Mouse (Mus musculus) left cerebral cortex, postnatal 36 days (tissue): ENCODE data around the gene Sec11a. TPM values are rescaled to one million over a fixed set of nuclear protein-coding genes. Genes with fewer than 3 reads are reported as not detected.

Experiments used
- DNase-seq, 2 experiments: peaks; one replicate each; pipeline ENCODE4 v3.0.0; 2021 to 2022; ENCODE audit warnings: low spot score in 2 of 2, mixed read lengths in 1 of 2
- intact Hi-C: fragments of 180-260 bp; cut with DNase I; formaldehyde crosslinking; loops from one replicate; pipeline ENCODE4 v1.15.1; 2025
- total RNA-seq, 2 experiments: library from RNA; stranded (reverse); gene quantifications; 2 replicates each; pipeline ENCODE4 v1.2.3; 2021

Sec11a gene
- total RNA-seq, 2 experiments from 2014 or later = 42.8 to 48.1 TPM

DNA sequence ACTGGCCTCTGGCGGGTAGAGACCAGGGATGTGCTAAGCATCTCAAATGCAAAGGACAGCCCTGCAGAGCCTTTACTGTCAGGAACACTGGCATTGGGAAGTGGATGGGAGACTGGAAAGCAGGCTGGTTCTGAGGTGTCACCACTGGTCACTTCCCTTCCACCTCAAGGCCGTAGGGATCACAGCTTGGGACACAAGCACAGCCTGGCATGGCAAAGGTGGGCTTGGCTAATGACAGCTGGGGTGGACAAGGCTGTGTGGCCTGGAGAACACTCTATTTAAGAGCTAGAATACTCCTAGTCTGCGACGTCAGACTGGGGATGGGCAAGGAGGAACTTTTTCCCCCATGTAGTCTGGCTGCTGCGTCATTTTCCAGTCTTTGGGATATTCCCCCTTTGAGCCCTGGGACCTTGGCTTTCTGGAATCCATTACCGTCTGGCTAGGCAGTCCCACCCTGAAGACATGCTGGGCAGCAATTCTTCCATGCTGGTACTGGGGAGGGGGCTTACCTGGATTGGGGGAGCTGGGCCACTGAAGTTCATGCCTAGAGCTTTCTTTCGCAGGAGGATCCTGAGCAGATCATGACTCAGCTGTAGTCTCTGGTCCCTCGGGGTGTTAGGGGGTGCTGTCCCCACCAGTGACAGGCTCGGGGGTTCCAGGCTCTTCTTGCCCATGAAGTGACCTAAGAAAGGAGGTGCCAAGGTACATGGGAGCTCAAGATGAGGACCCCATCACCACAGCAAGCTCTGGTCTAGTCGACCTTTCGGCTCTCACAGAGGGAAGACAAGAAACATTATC lies 43.8 kb downstream of the Sec11a start:
- DNase-seq = no peak
- intact Hi-C loops = no loop called here

DNA sequence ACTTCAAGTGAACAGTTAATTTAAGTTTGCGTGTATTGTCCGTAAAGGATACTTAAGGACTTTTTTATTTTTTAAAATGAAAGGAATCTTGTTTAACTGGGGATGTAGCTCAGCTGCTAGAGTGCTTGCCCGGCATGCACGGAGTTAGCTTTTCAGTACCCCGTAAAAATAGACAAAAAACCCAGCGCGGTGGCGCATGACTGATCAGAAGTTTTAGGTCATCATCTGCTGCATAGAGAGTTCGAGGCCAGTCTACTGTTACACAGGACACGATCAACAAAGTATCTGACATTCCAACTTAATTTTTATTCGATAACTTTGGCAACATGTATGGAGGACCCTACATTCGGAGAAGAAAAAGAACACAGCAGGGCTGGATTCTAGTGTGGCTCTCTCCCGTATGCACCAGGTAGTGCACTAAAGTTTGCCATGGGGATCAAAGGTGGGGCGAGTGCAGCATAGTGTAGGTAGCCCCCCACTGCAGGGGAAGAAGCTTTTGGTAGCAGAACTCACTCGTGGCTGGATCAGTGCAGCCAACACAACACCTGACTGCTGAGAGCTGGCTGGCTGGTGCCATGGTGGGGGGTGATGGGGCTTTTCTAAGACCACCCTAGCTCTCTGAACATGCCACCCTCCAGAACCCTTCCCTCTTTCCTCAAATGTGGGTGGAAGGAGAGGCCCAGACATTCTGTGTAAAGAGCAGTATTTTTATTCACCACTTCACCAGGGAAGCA lies 45.9 kb downstream of the Sec11a start:
- intact Hi-C loops = no loop called here
- DNase-seq = no peak

DNA sequence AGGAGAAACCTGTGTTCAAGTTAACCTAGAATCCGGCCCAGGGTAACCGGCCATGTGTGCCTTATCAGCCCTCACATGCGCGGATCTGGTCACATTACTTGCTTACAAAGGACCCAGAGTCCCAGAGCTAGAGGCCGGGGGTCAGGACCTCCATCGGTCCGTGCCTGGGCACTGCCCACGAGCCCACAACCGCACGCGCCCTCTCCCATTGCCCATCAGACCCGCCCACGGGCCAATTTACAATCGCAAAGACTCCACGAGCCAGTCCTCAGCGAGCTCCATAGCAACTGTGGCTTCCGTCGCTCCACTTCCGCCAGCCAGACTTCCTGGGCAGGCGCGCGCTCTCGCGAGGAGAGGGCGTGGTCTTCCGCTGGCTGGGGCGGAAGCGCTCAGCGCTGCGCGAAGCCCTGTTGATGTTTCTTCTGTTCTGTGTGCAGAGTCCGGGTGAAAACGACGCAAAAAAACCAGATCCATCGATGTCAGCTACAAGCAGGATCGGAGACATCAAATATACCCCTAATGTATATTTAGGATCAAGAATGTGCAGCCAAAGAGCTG lies 46.6 kb downstream of the Sec11a start, which contains the start of gene Wdr73:
Gene Wdr73, minus strand, starts transcription at position 326 of the 558 bp plus-strand sequence.
- peak; percentile 90 to 91 for DNase-seq
- intact Hi-C loops = no loop called here

DNA sequence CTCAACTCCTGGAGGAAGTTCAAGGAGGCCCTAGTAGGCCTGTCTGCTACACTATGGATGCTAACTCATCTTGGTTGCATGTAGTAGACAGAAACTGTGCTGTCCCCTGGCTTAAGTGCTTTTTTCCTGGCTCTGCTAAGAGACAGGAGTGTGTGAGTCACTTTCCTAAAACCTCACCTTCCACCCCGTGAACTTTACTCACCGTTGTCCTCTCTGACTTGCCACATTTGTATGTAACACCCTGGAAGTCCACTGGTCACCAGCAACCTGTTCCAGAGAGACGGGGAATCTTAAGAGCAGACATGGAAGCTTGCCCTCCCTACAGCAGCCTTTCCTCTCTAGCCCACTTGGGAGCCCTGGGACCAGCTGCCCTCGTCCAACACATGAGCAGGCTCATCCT lies 49.9 kb downstream of the Sec11a start:
- no peak for DNase-seq
- intact Hi-C loops = no loop called here

DNA sequence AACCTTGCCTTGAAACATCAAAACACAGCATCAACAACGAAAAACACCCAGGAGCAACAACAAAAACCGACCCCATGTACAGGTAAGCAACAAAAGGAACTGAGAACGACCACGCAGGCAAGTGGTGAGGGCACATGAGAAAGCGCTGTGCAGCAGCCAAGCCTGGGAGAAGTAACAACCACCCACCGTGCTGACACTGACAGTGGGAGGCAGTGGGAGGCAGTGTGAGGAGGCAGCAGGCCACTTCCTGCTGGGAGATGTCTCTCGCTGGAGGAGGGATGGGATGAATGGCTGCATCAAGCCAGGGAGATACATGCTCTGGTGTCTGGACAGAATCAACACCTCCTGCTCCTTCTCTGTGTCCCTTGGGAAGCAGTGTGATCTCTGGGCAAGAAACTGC lies 50.4 kb downstream of the Sec11a start:
- peak in 1 of 2 experiments; percentile 32 for DNase-seq
- intact Hi-C loops = no loop called here

DNA sequence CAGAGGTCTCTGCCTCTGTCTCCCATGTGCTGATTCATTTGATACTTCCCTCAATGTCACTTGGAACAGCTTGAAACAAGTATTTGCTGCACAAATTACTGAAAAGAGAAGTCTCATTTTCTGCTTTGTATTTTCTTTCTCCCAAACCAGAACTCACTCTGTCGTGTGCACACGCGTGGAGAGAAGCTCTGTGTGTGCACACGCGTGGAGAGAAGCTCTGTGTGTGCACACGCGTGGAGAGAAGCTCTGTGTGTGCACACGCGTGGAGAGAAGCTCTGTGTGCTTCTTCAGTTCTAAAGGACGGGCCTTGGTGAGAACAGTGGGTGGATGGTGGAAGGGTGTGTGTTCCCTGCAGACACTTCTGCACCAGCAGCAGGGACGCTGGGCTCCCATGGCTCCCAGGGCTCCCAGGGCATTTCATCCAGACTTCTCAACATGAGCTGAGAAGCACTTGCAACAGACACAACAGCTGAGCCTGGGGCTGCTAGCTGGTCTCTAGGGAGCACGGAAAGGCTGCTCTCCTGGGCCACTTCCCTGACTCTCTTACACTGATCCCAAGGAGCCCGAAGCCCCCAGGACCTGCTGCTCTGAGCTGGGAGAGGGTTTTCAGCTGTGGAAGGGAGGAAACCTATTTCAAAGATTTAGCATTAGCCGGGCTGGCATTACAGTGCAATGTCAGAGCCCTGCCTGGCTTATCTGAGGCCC lies 52.6 kb downstream of the Sec11a start:
- no peak for DNase-seq
- intact Hi-C loops = no loop called here

DNA sequence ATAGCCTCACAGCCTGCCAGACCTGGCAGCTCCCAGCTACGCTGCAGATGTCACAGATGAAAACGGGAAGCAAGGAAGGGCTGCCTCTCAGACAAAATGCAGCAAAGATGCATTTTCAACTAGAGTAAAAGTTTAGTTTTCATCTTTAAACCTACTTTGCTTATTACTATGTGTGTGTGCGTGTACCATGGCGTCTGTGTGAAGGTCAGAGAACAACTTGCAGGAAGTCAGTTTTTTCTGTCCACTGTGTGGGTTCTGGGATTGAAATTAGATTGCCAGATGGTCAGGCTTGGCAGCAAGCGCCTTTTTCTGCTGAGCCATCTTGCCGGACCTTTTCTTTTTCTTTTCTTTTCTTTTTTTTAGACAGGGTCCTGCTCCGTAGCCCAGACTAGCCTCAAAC lies 53.4 kb downstream of the Sec11a start:
- DNase-seq = no peak
- intact Hi-C loops = no loop called here

DNA sequence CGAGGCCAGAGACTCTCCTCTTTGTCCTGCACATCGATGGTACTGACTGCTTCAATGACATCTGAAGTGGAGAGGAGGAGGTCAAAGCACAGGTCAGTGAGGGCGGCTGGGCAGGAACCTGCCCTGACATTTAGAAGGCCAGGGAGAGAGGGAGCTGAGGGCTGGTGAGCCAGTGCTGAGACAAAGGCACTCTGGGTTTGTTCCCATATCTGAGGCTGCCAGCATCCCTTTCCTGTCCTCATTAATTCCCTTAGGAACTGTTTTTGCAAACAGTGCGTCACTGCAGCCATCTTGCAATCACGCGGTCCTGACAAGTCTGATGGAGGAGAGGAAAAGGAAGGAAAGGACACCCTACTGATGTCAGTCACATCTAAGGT lies 53.8 kb downstream of the Sec11a start:
- no peak for DNase-seq
- intact Hi-C loops = no loop called here

DNA sequence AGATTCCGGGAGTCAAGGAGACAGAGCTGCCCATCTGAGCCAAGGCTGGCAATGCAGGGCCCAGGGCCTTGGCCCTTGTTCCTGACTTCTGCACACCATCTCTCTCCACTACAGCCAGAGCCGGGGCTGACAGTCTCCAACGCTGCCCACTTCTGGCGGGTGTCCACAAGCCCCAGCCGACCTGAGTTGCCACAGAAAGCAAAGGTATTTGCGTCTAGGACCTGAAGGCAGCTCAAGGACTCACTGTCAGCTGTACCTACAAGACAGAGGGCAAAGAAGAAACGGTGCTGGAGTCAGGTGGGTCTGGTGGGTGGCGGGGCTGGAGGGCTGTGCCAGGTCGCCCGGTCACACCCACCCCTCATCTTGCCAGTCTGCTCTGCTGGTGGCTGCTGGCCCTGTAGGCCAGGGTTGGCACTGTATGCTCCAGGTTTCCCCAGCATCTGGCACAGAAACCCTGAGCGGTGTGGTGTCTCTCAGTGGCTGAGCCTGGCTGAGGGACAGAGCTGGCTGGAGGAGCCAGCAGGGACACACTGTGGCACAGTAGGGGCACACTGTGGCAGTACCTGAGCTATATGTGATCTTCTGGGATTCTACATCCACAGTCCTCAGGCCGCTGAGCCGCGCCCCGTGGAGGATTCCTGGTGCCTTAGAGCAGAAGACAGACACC lies 54.4 kb downstream of the Sec11a start:
- intact Hi-C loops = no loop called here
- DNase-seq = no peak

DNA sequence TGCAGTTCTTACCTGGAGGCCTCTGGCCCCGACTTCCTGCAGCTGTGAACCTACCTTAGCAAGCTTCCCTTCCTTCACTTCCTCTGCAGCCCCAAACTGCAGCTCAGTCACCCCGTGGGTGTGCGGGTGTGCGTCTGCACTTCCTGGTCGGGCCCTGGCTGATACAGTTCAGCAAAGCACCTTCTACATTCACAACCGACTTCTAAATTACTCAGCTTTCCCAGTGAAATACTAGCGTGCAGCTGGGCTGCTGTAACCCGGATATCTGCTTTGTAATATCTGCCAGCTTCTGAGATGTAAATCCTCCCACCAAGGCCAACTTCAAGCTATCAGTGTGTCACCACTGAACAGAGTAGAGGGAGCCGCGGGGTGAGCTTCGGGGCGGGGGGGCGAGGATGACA lies 57.7 kb downstream of the Sec11a start:
- intact Hi-C loops = no loop called here
- no peak for DNase-seq

DNA sequence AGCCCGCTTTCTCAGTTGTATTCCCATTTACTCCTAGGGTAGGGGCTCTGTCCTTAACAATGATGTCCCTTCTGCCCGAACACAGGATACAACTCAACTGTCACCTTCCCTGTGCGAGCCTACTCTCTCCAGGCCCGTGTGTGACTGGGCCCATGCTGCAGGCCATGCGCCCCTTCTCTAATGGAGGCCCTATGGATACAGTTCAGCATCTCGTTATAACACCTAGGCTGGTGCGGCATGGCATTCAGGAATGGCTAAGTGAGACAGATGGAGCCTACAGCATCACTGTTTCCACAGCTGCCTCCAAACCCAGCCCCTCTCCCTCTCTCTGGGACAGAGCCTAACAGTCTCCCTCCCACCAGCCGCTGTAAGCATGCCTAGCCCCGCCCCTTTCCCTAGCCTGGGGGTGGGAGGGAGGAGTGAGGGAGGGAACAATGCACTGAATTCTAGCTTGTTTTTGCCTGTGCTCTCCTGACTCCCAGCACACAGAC lies 58.5 kb downstream of the Sec11a start:
- intact Hi-C loops = no loop called here

DNA sequence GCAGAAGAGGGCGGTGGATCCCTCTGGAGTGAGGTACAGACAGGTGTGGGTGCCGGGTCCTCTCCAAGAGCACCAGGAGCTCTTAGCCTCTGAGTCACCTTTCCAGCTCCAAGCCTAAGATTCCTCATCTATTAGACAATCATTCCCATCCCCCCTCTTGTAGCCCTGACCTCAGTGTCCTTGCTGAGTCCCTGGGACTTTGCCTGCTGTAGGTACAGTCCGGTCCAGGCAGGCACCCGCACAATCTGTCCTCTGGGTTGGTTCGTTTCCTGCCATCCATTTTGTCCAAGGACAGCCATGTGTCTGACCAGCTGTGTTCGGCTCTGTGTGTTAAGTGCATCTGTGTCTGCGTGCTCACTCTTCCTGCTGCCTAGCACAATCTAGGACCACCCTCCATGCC lies 59.0 kb downstream of the Sec11a start:
- DNase-seq = no peak
- intact Hi-C loops = no loop called here

More for the DNA sequence above, 58.5 kb downstream of the Sec11a start:
- DNase-seq = peak; percentile 28 to 43

DNA sequence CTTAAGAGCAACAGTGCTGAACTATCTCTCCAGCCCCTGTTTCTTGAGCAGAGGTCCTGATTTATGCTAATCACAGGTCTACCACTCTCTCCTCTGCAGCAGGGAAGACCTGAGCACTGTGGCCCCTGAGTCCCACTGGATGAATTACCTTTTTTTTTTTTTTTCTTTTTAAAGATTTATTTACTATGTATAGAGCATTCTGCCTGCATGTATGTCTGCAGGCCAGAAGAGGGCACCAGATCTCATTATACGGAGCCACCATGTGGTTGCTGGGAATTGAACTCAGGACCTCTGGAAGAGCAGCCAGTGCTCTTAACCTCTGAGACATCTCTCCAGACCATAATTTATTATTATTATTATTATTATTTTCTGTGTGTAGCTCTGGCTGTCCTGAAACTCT lies 61.9 kb downstream of the Sec11a start:
- intact Hi-C loops = no loop called here
- no peak for DNase-seq

DNA sequence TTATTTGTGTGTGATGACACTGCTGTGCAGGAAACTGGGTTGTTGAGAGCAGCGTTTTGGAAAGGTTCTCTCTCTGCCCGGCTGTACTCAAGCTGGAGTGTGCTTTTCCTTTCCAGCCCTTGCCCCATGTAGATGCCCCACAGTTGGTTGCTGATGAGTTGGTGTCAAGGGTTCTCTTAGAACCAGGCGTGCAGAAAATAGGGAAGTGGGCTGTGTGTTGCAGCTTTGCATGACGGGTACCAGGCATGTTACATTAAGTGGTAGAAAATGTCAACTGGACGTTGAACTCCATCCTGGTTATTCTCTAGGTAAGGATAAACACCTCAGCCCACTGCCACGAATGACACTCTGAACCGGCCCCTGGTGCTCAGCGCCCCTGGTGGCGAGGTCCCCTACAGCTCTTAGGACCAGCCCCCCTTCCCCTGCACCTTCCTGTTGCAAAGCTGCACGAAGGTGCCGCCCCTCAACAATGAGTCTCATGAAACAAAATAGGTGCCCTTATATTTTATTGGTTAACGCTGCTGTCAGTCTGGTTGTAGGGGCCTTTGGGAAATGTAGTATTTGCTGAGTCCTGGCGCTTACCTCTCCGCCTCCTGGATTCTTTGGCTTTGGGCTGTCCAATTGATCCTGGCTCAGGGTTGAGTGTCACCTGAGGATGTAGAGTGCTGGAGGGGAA lies 64.6 kb downstream of the Sec11a start:
- intact Hi-C loops = no loop called here
- DNase-seq = peak; percentile 36 to 47

DNA sequence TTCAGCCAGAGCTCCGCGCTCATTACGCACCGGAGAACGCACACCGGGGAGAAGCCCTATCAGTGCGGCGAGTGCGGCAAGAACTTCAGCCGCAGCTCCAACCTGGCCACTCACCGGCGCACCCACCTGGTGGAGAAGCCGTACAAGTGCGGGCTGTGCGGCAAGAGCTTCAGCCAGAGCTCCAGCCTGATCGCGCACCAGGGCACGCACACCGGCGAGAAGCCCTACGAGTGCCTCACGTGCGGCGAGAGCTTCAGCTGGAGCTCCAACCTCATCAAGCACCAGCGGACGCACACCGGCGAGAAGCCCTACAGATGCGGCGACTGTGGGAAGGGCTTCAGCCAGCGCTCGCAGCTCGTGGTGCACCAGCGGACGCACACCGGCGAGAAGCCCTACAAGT lies 71.9 kb downstream of the Sec11a start:
- DNase-seq = no peak
- intact Hi-C loops = no loop called here

DNA sequence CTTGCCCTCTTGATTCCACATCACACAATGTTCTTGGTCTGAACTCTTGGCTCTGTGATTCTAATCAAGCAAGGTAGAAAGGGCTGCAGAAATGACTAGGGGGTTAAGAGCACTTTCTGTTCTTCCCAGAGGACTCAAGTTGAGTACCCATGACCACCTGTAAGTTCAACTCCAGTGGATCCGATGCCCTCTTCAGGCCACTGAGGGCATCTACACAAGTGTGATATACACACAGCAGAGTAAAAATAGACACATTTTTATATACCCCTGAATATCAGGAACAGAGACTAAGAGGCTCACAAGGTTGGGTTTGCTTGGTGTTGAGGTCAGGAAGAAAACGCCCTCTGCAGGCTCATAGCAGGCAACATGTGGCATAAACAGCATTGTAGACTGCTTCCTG lies 73.9 kb downstream of the Sec11a start:
- no peak for DNase-seq
- intact Hi-C loops = no loop called here

DNA sequence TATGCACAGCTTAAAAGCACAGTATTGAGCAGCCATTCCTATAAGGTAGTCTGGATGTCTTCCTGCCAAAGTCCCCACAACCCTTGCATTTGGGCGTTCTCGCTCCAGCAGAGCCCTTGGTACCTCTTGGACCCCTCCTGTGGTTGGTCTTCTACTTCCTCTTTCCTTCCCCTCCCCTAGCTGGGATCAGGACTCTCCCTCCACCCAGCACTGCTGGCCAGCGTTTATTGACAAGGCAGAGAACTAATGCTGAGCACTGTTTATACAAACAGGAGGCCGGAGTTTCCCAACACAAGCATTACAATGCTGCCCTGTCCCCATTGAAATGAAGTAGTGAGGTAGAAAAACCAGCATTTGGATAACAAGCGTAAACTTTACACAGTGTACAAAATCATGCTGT lies 74.5 kb downstream of the Sec11a start:
- DNase-seq = no peak
- intact Hi-C loops = no loop called here

DNA sequence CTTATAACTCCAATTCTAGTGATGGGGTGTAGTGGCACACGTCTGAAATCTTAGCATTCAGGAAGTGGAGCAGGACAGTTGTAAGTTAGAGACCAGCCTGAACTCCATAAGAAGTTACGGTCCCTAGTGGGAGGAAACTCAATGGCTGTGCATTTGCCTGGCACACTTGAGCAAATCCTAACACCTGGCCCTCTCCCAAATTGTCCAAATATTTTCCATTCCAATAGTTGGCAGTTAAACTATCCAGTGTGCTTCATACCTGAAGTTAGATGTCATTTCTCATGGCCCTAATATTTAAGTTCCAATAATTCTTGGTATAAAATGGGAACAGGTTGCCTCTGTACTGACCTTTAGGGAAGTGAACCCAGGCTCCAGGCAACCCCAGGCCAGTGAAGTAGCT lies 78.9 kb downstream of the Sec11a start:
- intact Hi-C loops = no loop called here
- DNase-seq = no peak

DNA sequence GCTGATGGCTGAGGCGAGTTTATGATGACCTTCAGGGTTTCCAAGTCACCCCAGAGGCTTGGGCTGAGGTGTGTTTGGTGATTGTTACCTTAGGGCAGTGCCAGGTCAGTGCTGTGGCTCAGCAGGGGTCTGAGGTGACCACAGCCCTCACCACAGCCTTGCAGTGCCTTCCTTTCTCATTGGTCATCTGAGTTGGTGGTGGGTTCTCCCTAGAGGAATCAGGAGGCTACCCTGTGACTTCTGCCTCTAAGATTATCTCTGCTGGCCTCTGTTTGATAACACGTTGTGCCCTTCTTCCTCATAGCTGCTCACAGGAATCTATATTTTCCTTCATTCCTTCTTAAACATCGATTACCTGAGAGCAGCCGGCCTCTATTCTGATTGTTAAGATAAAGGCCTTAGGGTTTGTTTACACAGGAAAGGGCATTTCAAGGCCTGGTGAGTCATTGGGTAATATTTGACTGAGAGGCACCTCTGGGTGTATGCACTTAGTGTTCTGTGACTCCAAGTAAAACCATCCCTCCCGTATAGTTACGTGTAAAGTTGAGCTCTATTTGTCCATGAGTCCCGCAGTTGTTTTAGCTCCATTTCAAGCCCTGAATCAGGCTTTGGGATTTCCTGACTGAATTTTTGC lies 80.9 kb downstream of the Sec11a start:
- intact Hi-C loops = no loop called here
- no peak for DNase-seq
